Mouse (Mus musculus) ovary, postnatal 14 days (tissue): ENCODE results near the gene Exoc7.
"Not testable (repeated sequence)": the region's sequence is repeated elsewhere in the genome, so short reads cannot be mapped to it uniquely, and the experiment has no call there.

Experiments used
- DNase-seq: peaks from one replicate; pipeline ENCODE4 v3.0.0; 2022; ENCODE audit warnings: low spot score

The Exoc7 gene

DNA sequence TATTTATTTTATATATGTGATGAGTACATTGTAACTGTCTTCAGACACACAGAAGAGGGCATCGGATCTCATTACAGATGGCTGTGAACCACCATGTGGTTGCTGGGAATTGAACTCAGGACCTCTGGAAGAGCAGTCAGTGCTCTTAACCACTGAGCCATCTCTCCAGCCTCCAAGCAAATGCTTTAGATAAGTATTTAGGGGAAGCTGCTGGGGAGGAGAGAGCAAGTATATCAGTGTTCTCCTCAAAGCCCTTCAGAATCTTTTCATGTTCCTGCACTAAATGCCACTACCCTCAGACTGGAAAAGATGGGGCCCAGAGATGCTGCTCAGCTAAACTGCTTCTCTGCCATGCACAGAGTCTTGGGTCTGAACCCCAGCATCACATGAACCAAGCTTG is 29.8 kb downstream of the Exoc7 start:
- not testable (repeated sequence) for DNase-seq

GRCm38 (mm10) chr11:116274045-116274666 is 32.9 kb downstream of the Exoc7 start, which contains the start of gene Srp68:
Gene Srp68 (minus strand): TSS chr11:116274217.
- peak; percentile 87 for DNase-seq

DNA sequence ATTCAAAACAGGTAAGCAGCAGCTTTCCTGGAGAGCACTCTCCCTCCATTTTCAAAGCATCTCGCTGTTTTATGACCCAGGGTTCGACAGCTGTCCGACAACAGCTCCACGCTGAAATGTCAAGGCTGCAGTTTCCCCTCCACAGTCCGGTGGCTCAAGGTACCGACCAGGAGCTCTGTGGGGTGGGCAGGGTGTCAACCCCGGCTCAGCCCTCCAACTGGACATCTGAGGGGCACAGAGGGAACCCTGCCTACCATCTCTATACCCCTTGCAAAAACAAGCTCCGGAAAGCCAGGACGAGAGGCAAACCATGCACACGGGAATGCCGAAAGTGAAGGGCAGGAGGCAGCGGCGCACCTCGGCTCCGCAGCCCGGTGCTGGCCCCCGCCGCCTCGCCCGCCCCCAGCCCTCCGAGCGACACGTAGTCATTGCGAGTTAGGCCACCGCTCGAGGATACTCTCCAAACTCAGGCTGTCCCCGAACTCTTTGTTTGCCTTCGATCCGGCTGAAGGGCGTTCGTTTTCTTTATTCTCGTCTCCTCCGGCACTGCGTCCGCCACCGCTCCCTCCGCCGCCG is 33.5 kb downstream of the Exoc7 start:
- no peak for DNase-seq

GRCm38 (mm10) chr11:116272589-116273468 is 34.2 kb downstream of the Exoc7 start:
- no peak for DNase-seq

GRCm38 (mm10) chr11:116269560-116269959 is 37.5 kb downstream of the Exoc7 start:
- DNase-seq = no peak

GRCm38 (mm10) chr11:116268313-116268712 is 38.7 kb downstream of the Exoc7 start:
- no peak for DNase-seq

DNA sequence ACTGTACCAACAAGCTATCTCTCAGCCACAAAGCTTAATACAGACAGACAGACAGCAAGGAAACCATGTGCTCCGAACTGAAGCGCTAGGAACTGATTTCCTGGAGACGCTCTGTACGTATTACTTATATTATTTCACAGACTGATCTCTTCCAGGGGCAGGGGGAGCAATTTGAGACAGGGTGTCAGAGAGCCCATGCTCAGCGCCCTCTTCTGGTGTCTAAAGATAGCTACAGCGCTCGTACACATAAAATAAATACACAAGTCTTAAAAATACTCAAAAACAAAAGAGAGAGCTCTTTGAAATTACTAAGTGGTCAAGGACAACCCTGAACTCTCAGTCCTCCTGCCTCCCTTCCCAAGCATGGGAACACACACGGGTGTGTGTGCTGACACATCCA is 39.4 kb downstream of the Exoc7 start:
- no peak for DNase-seq

GRCm38 (mm10) chr11:116265850-116266249 is 41.2 kb downstream of the Exoc7 start:
- DNase-seq = no peak

DNA sequence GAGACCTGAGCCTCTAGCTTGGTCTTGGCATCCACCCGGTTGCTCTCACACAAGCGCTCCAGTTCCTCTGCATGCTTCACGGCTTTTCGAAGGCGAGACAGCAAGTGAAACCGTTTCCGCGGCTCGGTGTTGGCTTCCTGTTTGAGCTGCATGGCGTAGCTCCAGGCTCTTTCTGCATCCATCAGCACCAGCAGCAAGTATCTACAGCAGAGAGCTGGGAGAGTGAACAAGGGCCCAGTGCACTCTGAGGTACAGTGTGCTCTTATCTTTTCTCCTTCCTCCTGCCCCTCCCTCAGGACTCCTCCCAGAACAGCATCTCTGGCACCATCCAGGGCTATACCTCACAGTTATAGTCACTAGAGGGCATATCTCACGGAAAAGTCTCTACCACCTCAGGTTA is 41.7 kb downstream of the Exoc7 start:
- DNase-seq = no peak

- DNase-seq = no peak
Measured at GRCm38 (mm10) chr11:116260259-116260658, 46.8 kb downstream of the Exoc7 start.

GRCm38 (mm10) chr11:116259461-116259860 is 47.6 kb downstream of the Exoc7 start:
- DNase-seq = no peak

DNA sequence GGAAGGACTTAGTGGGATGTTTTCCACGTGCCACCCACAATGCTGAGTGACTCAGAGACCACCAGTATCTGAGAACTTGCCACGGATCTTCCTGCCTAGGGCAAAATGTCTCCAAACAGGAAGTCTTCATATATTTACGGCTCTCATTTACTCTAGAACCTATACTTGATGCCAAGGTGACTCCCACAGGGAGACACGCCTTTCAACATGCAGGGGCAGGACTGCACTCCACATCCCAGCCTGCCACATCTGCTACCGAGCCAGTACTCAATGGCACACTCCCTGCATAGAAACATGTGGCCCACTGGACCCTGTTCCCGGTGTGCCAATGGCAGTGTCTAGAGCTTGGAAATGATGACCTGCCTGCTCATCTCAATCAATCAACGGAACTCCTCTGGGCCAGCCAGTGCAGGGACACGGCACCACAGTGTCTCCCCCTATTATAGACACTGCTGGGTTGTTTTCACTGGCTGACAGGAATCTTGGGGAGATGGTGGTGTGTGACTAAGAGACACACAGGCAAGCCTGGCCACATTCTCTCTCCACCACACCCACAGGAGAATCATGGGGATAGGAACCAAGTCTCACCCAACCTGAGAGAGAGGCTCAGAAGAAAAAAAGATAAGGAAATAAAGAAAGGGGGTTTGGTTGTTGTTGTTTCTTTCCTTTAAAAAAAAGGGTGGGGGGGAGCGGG is 50.9 kb downstream of the Exoc7 start:
- DNase-seq = no peak

GRCm38 (mm10) chr11:116255090-116255981 is 51.7 kb downstream of the Exoc7 start:
- no peak for DNase-seq

DNA sequence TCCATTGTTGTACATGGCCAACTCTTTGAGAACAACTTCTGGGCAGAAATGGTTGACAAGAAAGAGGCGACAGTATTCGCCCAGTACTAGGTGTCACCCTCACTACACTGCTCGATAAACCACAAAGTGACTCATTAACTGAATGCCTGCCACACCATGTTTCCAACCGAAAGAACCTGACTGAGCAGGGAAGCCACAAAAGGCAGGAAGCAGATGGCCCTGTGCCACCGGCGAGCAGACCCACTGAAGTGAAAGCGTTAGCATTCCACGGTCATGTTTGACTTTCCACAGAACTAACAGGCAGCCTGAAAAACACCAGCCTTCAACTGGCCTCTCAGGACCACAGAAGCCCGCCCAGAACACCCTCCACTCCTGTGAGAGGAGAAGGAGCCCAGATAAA is 52.4 kb downstream of the Exoc7 start:
- DNase-seq = no peak

GRCm38 (mm10) chr11:116253076-116253600 is 53.9 kb downstream of the Exoc7 start:
- no peak for DNase-seq

- no peak for DNase-seq
Measured at GRCm38 (mm10) chr11:116250898-116251297, 56.1 kb downstream of the Exoc7 start.

DNA sequence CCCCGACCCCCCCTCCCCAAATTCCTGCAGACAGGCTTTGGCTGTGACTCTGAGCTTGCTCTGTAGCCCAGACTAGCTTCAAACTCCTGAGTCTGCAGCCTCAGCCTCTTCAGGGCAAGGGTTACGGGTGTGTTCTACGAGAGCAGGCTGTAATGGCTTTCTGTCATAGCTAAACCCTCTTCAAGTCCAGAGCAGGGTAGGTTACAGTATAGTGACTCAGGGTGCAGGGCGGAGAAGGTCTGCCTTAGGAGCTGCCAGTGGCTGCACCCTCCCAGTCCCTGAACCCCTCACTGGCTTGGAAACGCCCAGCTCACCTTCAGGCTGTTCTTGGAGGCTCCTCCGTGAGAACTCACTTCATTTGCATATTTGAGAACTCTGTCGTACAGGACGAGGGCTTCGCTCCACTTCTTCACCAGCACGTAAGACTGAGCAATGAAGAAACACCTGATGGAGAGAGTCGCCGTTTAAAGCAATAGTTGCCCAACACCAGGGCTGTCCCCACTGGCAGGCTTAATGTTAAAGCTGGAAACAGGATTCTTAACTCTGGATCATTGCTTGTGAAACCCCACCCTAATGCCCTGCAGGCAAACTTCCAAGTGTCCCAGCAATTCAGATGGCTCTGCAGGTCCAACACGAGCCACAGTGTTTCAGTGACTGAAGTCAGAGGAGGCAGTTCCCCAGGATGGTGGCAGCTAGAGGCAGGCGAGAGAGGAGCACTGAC is 59.4 kb downstream of the Exoc7 start:
- no peak for DNase-seq

DNA sequence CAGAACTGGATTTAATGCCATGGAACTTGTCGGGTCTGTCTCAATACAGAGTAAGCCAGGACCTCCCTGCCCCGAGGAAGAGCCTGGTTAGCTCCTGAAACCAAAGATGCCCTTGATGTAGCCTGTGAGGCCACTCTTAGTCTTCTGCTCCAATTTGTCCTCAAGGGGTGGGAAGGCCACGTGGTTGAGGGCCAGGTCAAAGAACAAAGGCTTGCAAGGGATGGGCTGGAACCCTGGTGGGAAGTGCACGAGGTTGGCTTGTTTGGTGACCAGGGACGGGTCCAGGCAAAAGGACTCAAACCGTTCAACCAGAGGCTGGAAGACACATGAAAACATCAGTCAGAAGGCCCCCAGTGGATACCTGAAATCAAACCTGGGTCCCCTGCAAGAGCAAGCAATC is 61.4 kb downstream of the Exoc7 start:
- no peak for DNase-seq

DNA sequence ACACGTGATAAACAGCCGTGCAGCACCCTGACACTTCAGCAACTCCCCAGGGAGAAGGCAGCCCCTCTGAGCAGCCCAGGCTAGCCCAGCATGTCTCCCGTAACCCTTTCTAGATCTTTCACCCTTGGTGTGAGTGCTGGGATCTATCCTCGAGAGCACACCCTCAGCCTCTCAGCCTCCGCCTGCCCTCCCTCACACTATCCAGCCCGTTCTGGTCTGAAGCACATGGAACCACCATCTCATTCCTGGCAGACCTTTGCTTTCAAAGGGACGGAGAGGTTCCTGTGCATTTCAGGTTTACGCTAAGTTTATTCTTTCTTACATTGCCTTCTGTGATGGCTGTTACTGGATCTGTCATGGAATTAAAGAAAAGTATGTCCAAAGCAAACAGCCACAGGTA is 62.5 kb downstream of the Exoc7 start:
- DNase-seq = no peak

GRCm38 (mm10) chr11:116241744-116242235 is 65.2 kb downstream of the Exoc7 start:
- no peak for DNase-seq
